Mouse (Mus musculus) kidney, postnatal 0 days (tissue): Measurements from ENCODE around the gene Arhgap45. TPM values are rescaled to one million over a fixed set of nuclear protein-coding genes. Genes with fewer than 3 reads are reported as not detected.

ENCODE experiments used
- ATAC-seq: fragments of 200-750 bp; cut with Nextera tagmentation; replicated peaks from 2 replicates; pipeline ENCODE4 v1.8.0; 2017; ENCODE audit warnings: low read depth, moderate number of reproducible peaks, moderate TSS enrichment, moderate library complexity; ENCODE audit not compliant: low FRiP score
- DNase-seq: peaks from one replicate; pipeline ENCODE4 v3.0.0-alpha.2; 2016; ENCODE audit warnings: low spot score
- H3K27ac ChIP-seq: fragments of 300-500 bp; sonication (generic); 2 replicates; pipeline ENCODE4 v1.5.1; 2014; ENCODE audit warnings: mild to moderate bottlenecking
- H3K27me3 ChIP-seq: fragments of 300-500 bp; sonication (generic); 2 replicates; pipeline ENCODE4 v1.6.1; 2014; ENCODE audit warnings: low read length, mixed read lengths; ENCODE audit not compliant: insufficient read depth
- H3K36me3 ChIP-seq: fragments of 300-500 bp; sonication (generic); 2 replicates; pipeline ENCODE4 v1.6.1; 2014; ENCODE audit warnings: low read length, mixed read lengths; ENCODE audit not compliant: insufficient read depth
- H3K4me1 ChIP-seq: fragments of 300-500 bp; sonication (generic); replicated peaks from 2 replicates; pipeline ENCODE4 v1.6.1; 2014; ENCODE audit warnings: antibody characterized with exemption, low read length, mixed read lengths; ENCODE audit not compliant: insufficient read depth
- H3K4me2 ChIP-seq: fragments of 300-500 bp; sonication (generic); 2 replicates; pipeline ENCODE4 v1.6.1; 2014; ENCODE audit warnings: mild to moderate bottlenecking, low read length, moderate library complexity, mixed read lengths
- H3K4me3 ChIP-seq: fragments of 300-500 bp; sonication (generic); replicated peaks from 2 replicates; pipeline ENCODE4 v1.5.1; 2014; ENCODE audit warnings: low read depth, low read length
- H3K9ac ChIP-seq: fragments of 300-500 bp; sonication (generic); 2 replicates; pipeline ENCODE4 v1.6.1; 2014; ENCODE audit warnings: low read depth, low read length
- H3K9me3 ChIP-seq: fragments of 300-500 bp; sonication (generic); replicated peaks from 2 replicates; pipeline ENCODE4 v1.6.1; 2016; ENCODE audit warnings: low read length, inconsistent platforms, mixed read lengths
- CTCF ChIP-seq: IDR thresholded peaks from 2 replicates; pipeline ENCODE4 v1.5.1; 2016; ENCODE audit warnings: antibody characterized with exemption, low read depth, mild to moderate bottlenecking, moderate library complexity
- WGBS: fragments of 180-500 bp; shearing (Covaris S2); extraction: QIAGEN DNeasy Blood & Tissue Kit; methylation state at CpG from one replicate; pipeline ENCODE4 v1.1.7; 2014; 5-methylcytosine and 5-hydroxymethylcytosine counted together
- polyA plus RNA-seq: library from polyadenylated mRNA; unstranded; fragments of >200 nt; fragmentation: Nextera tagmentation; extraction: Ambion mirVana; gene quantifications from 2 replicates; pipeline ENCODE4 v1.2.1, GENCODE M21; 2015

Arhgap45 gene
- polyA plus RNA-seq: 4.0 and 4.6 TPM in 2 replicates

GRCm38 (mm10) chr10:80016511-80016910 lies at the start of gene Arhgap45:
TSS of gene Arhgap45 (plus strand) at chr10:80016653.
- 75% methylated on average over 11 of the region's 11 CpGs for WGBS
- Histone ChIP-seq H3K9me3 (no peaks in the 10 kb centered on the region), H3K4me1 (peaks cover 8% of the 10 kb centered on the region; the same call in 1 of the 2 replicates), H3K36me3 (no peaks in the 10 kb centered on the region), H3K27ac (no peak within 1 kb of the TSS), H3K4me3 (no peak within 1 kb of the TSS), H3K27me3 (0 out of 2 replicates have a peak, but pooled peaks cover 9% of the 10 kb centered on the region), H3K4me2 (no peak within 1 kb of the TSS), H3K9ac (no peak within 1 kb of the TSS)
- no peak for TF ChIP-seq CTCF
- ATAC-seq (no peak), DNase-seq (no peak)

- no peaks in the 10 kb centered on the region for H3K9me3 ChIP-seq
- DNase-seq: no peak
These were observed 49.5 kb upstream of the Arhgap45 start for GRCm38 (mm10) chr10:79966886-79967400.

GRCm38 (mm10) chr10:79968181-79968580 lies 48.3 kb upstream of the Arhgap45 start:
- ATAC-seq (no peak), DNase-seq (no peak)
- Histone ChIP-seq H3K36me3 (peaks cover 39% of the 10 kb centered on the region), H3K9me3 (no peaks in the 10 kb centered on the region), H3K27me3 (no peaks in the 10 kb centered on the region), H3K9ac (no peak overlapping the region), H3K27ac (no peak overlapping the region), H3K4me1 (peaks cover 14% of the 10 kb centered on the region), H3K4me3 (no peak overlapping the region), H3K4me2 (no peak overlapping the region)
- no peak for TF ChIP-seq CTCF
- 91% methylated on average over 1 of the region's 1 CpGs for WGBS

More at GRCm38 (mm10) chr10:79966886-79967400, 49.5 kb upstream of the Arhgap45 start:
- peaks cover 14% of the 10 kb centered on the region for H3K4me1 ChIP-seq
- no peak for TF ChIP-seq CTCF
- WGBS: 82% methylated on average over 5 of the region's 5 CpGs
- peaks cover 46% of the 10 kb centered on the region for H3K36me3 ChIP-seq
- peak; percentile 52 for ATAC-seq
- no peak overlapping the region for H3K4me2 ChIP-seq
- H3K4me3 ChIP-seq: no peak overlapping the region
- H3K27ac ChIP-seq: no peak overlapping the region
- no peak overlapping the region for H3K9ac ChIP-seq
- no peaks in the 10 kb centered on the region for H3K27me3 ChIP-seq

- Histone ChIP-seq H3K36me3 (peaks cover 39% of the 10 kb centered on the region), H3K4me3 (no peak overlapping the region)
- 17% methylated on average over 3 of the region's 3 CpGs for WGBS
These were observed 47.3 kb upstream of the Arhgap45 start for GRCm38 (mm10) chr10:79969124-79969568.

GRCm38 (mm10) chr10:79970415-79971182 lies 45.9 kb upstream of the Arhgap45 start, which contains the start of gene Grin3b:
TSS of gene Grin3b (plus strand) at chr10:79970715.
- DNase-seq (no peak), ATAC-seq (no peak)
- peaks cover 34% of the 10 kb centered on the region for H3K36me3 ChIP-seq
- H3K4me2 ChIP-seq: peak within 1 kb of the TSS; percentile 76
- H3K27ac ChIP-seq: no peak within 1 kb of the TSS
- H3K4me1 ChIP-seq: peaks cover 14% of the 10 kb centered on the region
- TF ChIP-seq CTCF: no peak
- H3K9me3 ChIP-seq: no peaks in the 10 kb centered on the region
- H3K9ac ChIP-seq: peak within 1 kb of the TSS; percentile 44
- H3K4me3 ChIP-seq: peak within 1 kb of the TSS; percentile 38
- no peaks in the 10 kb centered on the region for H3K27me3 ChIP-seq
- 7% methylated on average over 47 of the region's 47 CpGs for WGBS

More at GRCm38 (mm10) chr10:79969124-79969568, 47.3 kb upstream of the Arhgap45 start:
- TF ChIP-seq CTCF: no peak; the same call in 1 of the 2 replicates
- Histone ChIP-seq H3K9ac (no peak overlapping the region), H3K27ac (no peak overlapping the region), H3K9me3 (no peaks in the 10 kb centered on the region), H3K4me2 (no peak overlapping the region), H3K27me3 (no peaks in the 10 kb centered on the region), H3K4me1 (peaks cover 14% of the 10 kb centered on the region)
- ATAC-seq (no peak), DNase-seq (peak; percentile 25)

- peak overlapping the region; percentile 76 for H3K4me2 ChIP-seq
- DNase-seq: peak; percentile 14
- ATAC-seq: no peak
- no peaks in the 10 kb centered on the region for H3K9me3 ChIP-seq
- peaks cover 34% of the 10 kb centered on the region for H3K36me3 ChIP-seq
- no peaks in the 10 kb centered on the region for H3K27me3 ChIP-seq
- peak overlapping the region; percentile 38 for H3K4me3 ChIP-seq
- 4% methylated on average over 21 of the region's 21 CpGs for WGBS
- no peak overlapping the region for H3K27ac ChIP-seq
- H3K4me1 ChIP-seq: peaks cover 14% of the 10 kb centered on the region
- TF ChIP-seq CTCF: no peak
- H3K9ac ChIP-seq: peak overlapping the region; percentile 44
These were observed 45.3 kb upstream of the Arhgap45 start for GRCm38 (mm10) chr10:79971183-79971497.
